Mouse (Mus musculus): ENCODE measurements around the gene Prss23.

Prss23 gene

DNA sequence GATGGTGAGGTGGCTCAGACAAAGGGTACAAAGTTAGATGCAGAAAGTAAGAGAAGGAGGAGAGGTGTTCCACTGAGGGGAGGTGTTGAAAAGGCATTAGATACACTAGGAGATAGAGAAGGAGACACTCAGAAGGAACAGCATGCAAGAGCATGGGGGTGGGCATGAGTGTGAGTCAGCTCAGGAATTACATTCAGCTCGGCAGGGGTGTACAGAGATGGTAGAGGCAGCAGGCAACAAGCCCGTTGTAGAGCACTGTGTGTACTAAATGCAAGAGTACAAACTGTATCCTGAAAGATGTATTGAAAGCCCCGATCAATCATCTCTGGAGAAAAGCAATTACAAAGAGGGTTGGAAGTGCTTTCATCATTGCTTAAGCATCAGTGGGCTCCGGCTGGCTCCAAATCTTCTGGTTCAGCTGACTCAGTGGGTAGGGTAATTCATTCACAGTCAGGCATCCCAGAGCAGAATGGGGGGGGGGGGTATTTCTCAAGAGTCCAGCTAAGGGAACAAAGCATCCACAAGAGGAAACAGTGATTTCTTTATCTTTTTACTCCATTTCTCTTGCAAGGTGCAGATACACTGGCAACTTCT lies 15.0 kb downstream of the Prss23 start:
- DNase-seq (ENCODE audit: low read depth in 1 of 2, low spot score in 2 of 2): no peak

DNA sequence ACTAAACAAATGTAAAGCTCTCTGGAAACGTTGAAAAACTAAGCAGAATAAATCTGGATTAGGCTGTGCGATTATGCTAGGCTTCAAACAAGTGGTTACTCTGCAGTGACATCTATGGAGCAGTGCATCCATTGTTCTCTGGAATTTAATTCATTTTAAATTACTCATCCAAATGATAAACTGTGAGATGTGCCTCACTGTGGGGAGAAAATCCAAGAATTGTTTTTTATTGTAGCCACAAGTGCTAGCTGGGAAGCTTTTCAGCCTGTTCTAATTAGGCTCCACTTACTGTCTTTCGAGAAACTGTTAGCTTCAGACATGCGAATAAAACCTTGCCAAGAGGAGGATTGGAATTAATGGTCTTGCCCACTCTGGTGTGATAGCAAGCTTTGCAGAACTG lies 18.3 kb downstream of the Prss23 start:
- no peak for DNase-seq (ENCODE audit: low read depth in 1 of 2, low spot score in 2 of 2)

DNA sequence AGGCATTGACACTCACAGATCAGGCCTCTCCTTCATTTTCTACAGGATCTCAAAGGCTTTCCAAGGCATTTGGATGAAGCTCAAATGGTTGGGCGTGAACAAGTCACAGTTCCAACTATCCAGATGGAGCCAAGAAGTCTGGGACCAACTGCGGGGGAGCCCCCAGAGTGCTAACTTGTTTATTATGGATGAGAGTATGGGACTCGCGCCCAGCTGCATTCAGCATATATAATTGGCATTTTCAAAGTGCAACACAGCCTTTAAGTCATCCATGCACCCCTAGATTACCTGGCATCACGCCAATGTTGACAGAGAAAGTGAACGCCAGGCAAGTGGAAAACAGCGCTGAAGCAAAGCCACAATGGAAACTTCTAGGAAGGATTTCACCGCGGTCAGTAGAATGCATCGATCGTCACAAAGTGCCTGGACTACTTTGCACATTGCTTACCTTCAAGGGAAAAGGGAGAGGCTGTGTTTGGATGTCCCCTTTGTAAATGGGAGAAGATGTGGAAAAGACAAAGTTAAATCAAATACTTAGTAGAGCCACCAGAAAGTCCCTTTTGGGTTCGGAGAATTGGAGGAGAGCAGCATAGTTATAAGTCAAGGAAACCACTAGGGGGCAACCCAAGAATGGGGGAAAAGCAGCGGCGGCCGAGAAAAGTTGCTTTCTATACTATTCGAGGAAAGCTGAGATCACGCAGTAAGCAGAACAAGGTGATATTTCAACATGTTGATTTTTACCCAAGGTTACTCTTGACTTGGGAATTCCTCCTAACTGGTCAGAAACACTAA lies 27.3 kb downstream of the Prss23 start:
- DNase-seq (ENCODE audit: low read depth in 1 of 2, low spot score in 2 of 2): no peak

DNA sequence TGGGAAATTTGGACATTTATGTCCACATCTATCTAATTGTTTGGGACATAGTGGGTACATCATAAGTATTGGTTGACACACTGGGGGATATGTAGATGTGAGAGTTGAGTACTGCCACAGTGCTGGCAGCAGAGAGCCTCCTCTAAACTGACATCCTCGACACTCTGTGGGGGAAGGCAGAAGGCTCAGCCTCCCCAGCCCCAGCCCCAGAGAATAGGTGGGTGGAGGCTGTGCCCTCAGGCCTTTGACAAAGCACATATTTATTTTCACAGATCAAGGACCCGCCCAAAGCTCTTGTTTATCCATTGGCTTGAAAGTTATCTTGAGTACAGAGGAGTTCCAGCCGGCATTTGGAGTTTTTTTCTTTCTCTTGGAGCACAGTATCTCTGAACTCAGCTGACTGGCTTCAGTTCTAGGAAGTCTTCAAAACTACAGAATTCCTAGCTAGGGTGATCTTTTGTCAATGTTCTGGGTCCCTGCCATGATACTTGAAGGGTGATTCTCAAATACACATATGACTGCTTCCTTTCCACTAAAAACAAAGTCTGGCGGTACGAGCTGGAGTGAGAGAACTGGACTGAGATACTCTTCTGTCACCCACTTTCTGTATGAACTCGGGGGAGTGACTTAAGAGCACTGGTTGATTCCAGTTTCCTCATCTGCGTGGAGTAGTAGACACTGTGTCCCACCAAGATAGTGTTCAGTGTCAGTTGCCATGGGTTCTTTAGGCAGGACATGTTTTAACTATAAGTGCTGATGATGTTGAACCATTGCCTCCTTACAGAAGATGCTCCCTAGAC lies 43.0 kb downstream of the Prss23 start:
- DNase-seq (ENCODE audit: low read depth in 1 of 2, low spot score in 2 of 2): no peak

- no peak for DNase-seq (ENCODE audit: low read depth in 1 of 2, low spot score in 2 of 2)
Observed at GRCm38 (mm10) chr7:89481723-89482122, 45.3 kb downstream of the Prss23 start.

DNA sequence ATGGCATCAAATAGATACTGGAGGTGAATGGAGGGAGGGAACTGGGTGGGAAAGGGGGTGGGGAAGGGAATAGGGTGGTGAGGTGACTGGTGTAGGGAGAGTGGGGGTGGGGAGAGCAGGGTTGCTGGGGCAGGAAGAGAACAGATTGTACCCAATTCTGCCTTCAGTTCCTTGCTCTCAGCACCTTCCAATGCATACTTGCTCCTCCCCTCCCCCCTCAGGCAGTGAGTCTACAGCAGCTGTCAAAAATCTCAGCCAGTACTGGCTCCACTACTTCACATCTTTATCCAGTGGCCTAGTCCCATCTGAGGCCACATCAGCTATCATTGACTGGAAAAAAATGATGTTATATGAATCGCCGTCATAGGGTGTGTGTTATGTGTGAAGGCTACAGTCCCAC lies 48.5 kb downstream of the Prss23 start:
- DNase-seq (ENCODE audit: low read depth in 1 of 2, low spot score in 2 of 2): no peak

- DNase-seq (ENCODE audit: low read depth in 1 of 2, low spot score in 2 of 2): no peak
Observed at GRCm38 (mm10) chr7:89477294-89477999, 49.5 kb downstream of the Prss23 start.

DNA sequence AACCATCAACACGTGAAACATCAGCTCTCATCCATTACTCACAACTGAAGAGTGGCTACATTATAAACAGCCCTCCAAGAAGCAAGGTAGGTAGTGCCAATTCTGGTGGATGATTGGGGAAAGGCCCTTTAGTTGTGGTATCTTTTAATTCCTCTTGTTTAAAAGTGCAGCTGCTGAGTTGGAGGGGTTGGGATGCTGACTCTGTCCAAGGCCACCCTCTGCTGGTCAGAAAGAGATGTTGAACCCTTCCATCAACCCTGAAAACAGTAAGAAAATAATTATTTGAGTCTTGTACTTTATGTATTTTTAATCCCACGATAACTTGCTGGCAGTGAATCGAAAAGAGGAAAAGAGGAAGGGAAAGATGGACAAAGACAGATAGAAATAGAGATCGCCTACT lies 53.5 kb downstream of the Prss23 start:
- DNase-seq (ENCODE audit: low read depth in 1 of 2, low spot score in 2 of 2): no peak

DNA sequence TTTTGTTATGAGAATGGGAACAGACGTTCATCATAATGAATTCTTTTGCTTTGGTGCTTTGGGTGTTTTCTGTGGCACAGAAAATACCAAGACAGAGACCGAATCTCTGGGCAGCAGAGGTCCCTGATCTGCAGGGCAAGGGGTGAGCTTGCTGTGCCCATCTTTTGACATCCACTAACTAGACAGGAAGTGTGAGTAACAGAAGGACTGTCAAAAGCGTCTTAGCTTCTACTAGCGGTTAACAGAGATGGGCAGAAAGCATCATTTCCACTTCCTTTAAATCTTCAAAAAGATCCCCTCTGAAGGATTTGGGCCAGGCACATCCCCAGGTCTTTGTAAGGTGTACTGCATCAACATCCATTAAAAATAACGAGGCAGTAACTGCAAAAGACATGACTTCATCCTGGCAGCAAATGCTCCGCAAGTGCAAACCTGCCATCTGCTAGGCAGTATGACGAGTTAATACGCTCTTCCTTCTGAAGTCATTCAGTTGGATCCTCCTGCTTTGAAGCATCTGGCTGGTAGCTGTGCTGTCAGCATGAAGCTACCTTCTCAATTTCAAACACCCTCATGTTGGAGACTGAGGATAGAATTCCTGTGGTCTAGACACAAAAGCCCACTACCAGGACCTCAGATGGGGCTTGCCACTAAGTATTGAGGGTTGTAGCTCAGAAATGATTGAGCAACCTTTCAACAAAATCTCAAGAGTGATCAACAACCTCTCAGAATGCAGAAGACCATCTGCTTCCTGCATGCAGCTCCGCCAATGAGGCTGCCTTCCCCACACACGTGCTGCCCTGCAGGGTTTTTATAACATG lies 63.0 kb downstream of the Prss23 start:
- DNase-seq (ENCODE audit: low read depth in 1 of 2, low spot score in 2 of 2): no peak

GRCm38 (mm10) chr7:89463246-89463645 lies 63.7 kb downstream of the Prss23 start:
- DNase-seq (ENCODE audit: low read depth in 1 of 2, low spot score in 2 of 2): no peak

- no peak for DNase-seq (ENCODE audit: low read depth in 1 of 2, low spot score in 2 of 2)
Observed at GRCm38 (mm10) chr7:89462646-89463207, 64.3 kb downstream of the Prss23 start.

- no peak for DNase-seq (ENCODE audit: low read depth in 1 of 2, low spot score in 2 of 2)
Observed at GRCm38 (mm10) chr7:89461351-89461750, 65.6 kb downstream of the Prss23 start.

- no peak for DNase-seq (ENCODE audit: low read depth in 1 of 2, low spot score in 2 of 2)
Observed at GRCm38 (mm10) chr7:89460911-89461310, 66.1 kb downstream of the Prss23 start.

- no peak for DNase-seq (ENCODE audit: low read depth in 1 of 2, low spot score in 2 of 2)
Observed at GRCm38 (mm10) chr7:89459691-89460090, 67.3 kb downstream of the Prss23 start.
